Mouse (Mus musculus) midbrain, embryonic 14.5 days (tissue): ENCODE data around the gene Chrm4. TPM values are rescaled to one million over a fixed set of nuclear protein-coding genes. Genes with fewer than 3 reads are reported as not detected.

ENCODE experiments used
- ATAC-seq: fragments of 200-750 bp; cut with Nextera tagmentation; 2 replicates; pipeline ENCODE4 v1.8.0; 2017; ENCODE audit warnings: moderate number of reproducible peaks, moderate library complexity; ENCODE audit not compliant: low FRiP score, low TSS enrichment
- DNase-seq: peaks from one replicate; pipeline ENCODE4 v3.0.0-alpha.2; 2015
- H3K27ac ChIP-seq: fragments of 300-500 bp; sonication (generic); replicated peaks from 2 replicates; pipeline ENCODE4 v1.5.1; 2014; ENCODE audit warnings: mild to moderate bottlenecking, low read depth, low read length, moderate library complexity
- H3K27me3 ChIP-seq: fragments of 300-500 bp; sonication (generic); 2 replicates; pipeline ENCODE4 v1.6.1; 2014; ENCODE audit warnings: low read length, control low read depth, mixed read lengths; ENCODE audit not compliant: control insufficient read depth, insufficient read depth
- H3K36me3 ChIP-seq: fragments of 300-500 bp; sonication (generic); 2 replicates; pipeline ENCODE4 v1.6.1; 2014; ENCODE audit warnings: low read length, control low read depth; ENCODE audit not compliant: control insufficient read depth, insufficient read depth
- H3K4me1 ChIP-seq: fragments of 300-500 bp; sonication (generic); 2 replicates; pipeline ENCODE4 v1.6.1; 2014; ENCODE audit warnings: mild to moderate bottlenecking, antibody characterized with exemption, low read length, control low read depth; ENCODE audit not compliant: control insufficient read depth, insufficient read depth
- H3K4me2 ChIP-seq: fragments of 300-500 bp; sonication (generic); 2 replicates; pipeline ENCODE4 v1.6.1; 2014; ENCODE audit warnings: mild to moderate bottlenecking, low read length, moderate library complexity
- H3K4me3 ChIP-seq: fragments of 300-500 bp; sonication (generic); replicated peaks from 2 replicates; pipeline ENCODE4 v1.5.1; 2014; ENCODE audit warnings: low read depth, low read length
- H3K9ac ChIP-seq: fragments of 300-500 bp; sonication (generic); replicated peaks from 2 replicates; pipeline ENCODE4 v1.6.1; 2014; ENCODE audit warnings: mild to moderate bottlenecking, low read length, moderate library complexity
- H3K9me3 ChIP-seq: fragments of 300-500 bp; sonication (generic); 2 replicates; pipeline ENCODE4 v1.6.1; 2016; ENCODE audit warnings: low read length, control low read depth, mixed read lengths; ENCODE audit not compliant: control insufficient read depth
- WGBS: fragments of 180-500 bp; shearing (Covaris S2); extraction: QIAGEN DNeasy Blood & Tissue Kit; methylation state at CpG from one replicate; pipeline ENCODE4 v1.1.7; 2014; 5-methylcytosine and 5-hydroxymethylcytosine counted together
- polyA plus RNA-seq: library from polyadenylated mRNA; unstranded; fragments of >200 nt; fragmentation: Nextera tagmentation; extraction: Ambion mirVana; gene quantifications from 2 replicates; pipeline ENCODE4 v1.2.1, GENCODE M21; 2014

Chrm4 gene
- polyA plus RNA-seq, 1 experiment from 2014 or later = 0.34 TPM

- peak; percentile 76 for DNase-seq
Measured at GRCm38 (mm10) chr2:91927826-91928533, 931 bp downstream of the Chrm4 start.

GRCm38 (mm10) chr2:91928534-91929350 is 1.7 kb downstream of the Chrm4 start:
- no peak overlapping the region for H3K4me3 ChIP-seq
- no peak overlapping the region for H3K4me2 ChIP-seq
- peaks cover 27% of the 10 kb centered on the region for H3K4me1 ChIP-seq
- H3K27me3 ChIP-seq = peaks cover 6% of the 10 kb centered on the region; the same call in 1 of the 2 replicates
- no peak overlapping the region for H3K27ac ChIP-seq
- no peak for ATAC-seq
- no peaks in the 10 kb centered on the region for H3K36me3 ChIP-seq
- DNase-seq = no peak
- H3K9ac ChIP-seq = no peak overlapping the region
- no peaks in the 10 kb centered on the region for H3K9me3 ChIP-seq
- 80% methylated on average over 23 of the region's 23 CpGs for WGBS

More at GRCm38 (mm10) chr2:91927826-91928533, 931 bp downstream of the Chrm4 start:
- Histone ChIP-seq H3K9ac (no peak overlapping the region), H3K27ac (no peak overlapping the region), H3K4me3 (no peak overlapping the region), H3K4me2 (no peak overlapping the region), H3K4me1 (peaks cover 31% of the 10 kb centered on the region), H3K9me3 (no peaks in the 10 kb centered on the region), H3K27me3 (peaks cover 13% of the 10 kb centered on the region), H3K36me3 (no peaks in the 10 kb centered on the region)
- no peak for ATAC-seq
- WGBS = 50% methylated on average over 34 of the region's 34 CpGs

GRCm38 (mm10) chr2:91929455-91929854 is 2.4 kb downstream of the Chrm4 start:
- 48% methylated on average over 3 of the region's 3 CpGs for WGBS
- Histone ChIP-seq H3K4me2 (peak overlapping the region; percentile 74), H3K36me3 (no peaks in the 10 kb centered on the region), H3K9me3 (no peaks in the 10 kb centered on the region), H3K4me3 (peak overlapping the region; percentile 52; the same call in 1 of the 2 replicates), H3K4me1 (peaks cover 25% of the 10 kb centered on the region), H3K9ac (no peak overlapping the region; the same call in 1 of the 2 replicates), H3K27me3 (peaks cover under 1% of the 10 kb centered on the region; the same call in 1 of the 2 replicates), H3K27ac (no peak overlapping the region)
- DNase-seq = no peak
- ATAC-seq = no peak

GRCm38 (mm10) chr2:91929936-91930335 is 2.9 kb downstream of the Chrm4 start:
- DNase-seq = peak; percentile 91
- H3K4me1 ChIP-seq = peaks cover 25% of the 10 kb centered on the region
- no peaks in the 10 kb centered on the region for H3K27me3 ChIP-seq
- ATAC-seq = no peak
- H3K9ac ChIP-seq = no peak overlapping the region; the same call in 1 of the 2 replicates
- peak overlapping the region; percentile 52 for H3K4me3 ChIP-seq
- H3K9me3 ChIP-seq = no peaks in the 10 kb centered on the region
- no peak overlapping the region for H3K27ac ChIP-seq
- peak overlapping the region; percentile 74 for H3K4me2 ChIP-seq
- 0 out of 2 replicates have a peak, but pooled peaks cover 2% of the 10 kb centered on the region for H3K36me3 ChIP-seq
- 3% methylated on average over 12 of the region's 12 CpGs for WGBS

- H3K9me3 ChIP-seq = no peaks in the 10 kb centered on the region
- peak overlapping the region; percentile 88 for H3K27ac ChIP-seq
- no peaks in the 10 kb centered on the region for H3K27me3 ChIP-seq
- WGBS = 2% methylated on average over 23 of the region's 23 CpGs
- ATAC-seq (no peak), DNase-seq (peak; percentile 42)
- peak overlapping the region; percentile 52 for H3K4me3 ChIP-seq
- H3K9ac ChIP-seq = peak overlapping the region; percentile 72
- peaks cover 25% of the 10 kb centered on the region for H3K4me1 ChIP-seq
- H3K4me2 ChIP-seq = peak overlapping the region; percentile 74
- H3K36me3 ChIP-seq = peaks cover 10% of the 10 kb centered on the region
Measured at GRCm38 (mm10) chr2:91930761-91931291, 3.8 kb downstream of the Chrm4 start.

- DNase-seq = peak; percentile 85
- Histone ChIP-seq H3K4me3 (peak overlapping the region; percentile 52), H3K9ac (peak overlapping the region; percentile 72), H3K27me3 (no peaks in the 10 kb centered on the region), H3K4me1 (peaks cover 25% of the 10 kb centered on the region), H3K9me3 (no peaks in the 10 kb centered on the region), H3K4me2 (peak overlapping the region; percentile 74), H3K27ac (peak overlapping the region; percentile 88), H3K36me3 (peaks cover 17% of the 10 kb centered on the region)
- under 1% methylated on average over 49 of the region's 50 CpGs for WGBS
- ATAC-seq = peak; percentile 73
Measured at GRCm38 (mm10) chr2:91931328-91932159, 4.5 kb downstream of the Chrm4 start.

- Histone ChIP-seq H3K27me3 (no peaks in the 10 kb centered on the region), H3K36me3 (peaks cover 24% of the 10 kb centered on the region), H3K27ac (peak within 1 kb of the TSS; percentile 88), H3K4me1 (peaks cover 25% of the 10 kb centered on the region), H3K9ac (peak within 1 kb of the TSS; percentile 72), H3K4me3 (peak within 1 kb of the TSS; percentile 52), H3K9me3 (no peaks in the 10 kb centered on the region), H3K4me2 (peak within 1 kb of the TSS; percentile 74)
- DNase-seq (peak; percentile 48), ATAC-seq (peak; percentile 9; the same call in 1 of the 2 replicates)
- WGBS = 2% methylated on average over 16 of the region's 16 CpGs
Measured at GRCm38 (mm10) chr2:91932160-91932711, 5.2 kb downstream of the Chrm4 start, which contains the start of gene Mdk. Mdk (minus strand) TSS chr2:91932297.
